ENCODE assay signal across 9 mouse cellular contexts in genomic region chr1:75244836-75245235, GRCm38 (mm10). TPM values are rescaled to one million over a fixed set of nuclear protein-coding genes. Genes with fewer than 3 reads are reported as not detected.
DNase-seq lines count a peak whose midpoint lies in the region; ATAC-seq and TF ChIP-seq lines count a peak whose summit lies in the region.
"Had no signal": no experiment of that assay in that cellular context is flagged by ENCODE, and none has a peak within 500 bp of the region (broad histone marks: within the 10 kb centered on the region; RNA-seq: fewer than 3 reads in every experiment).

No protein-coding gene starts in this region.

- 14% methylated on average over 4 of the region's 4 CpGs for WGBS in neural tube, embryonic 11.5 days
- 12% methylated on average over 4 of the region's 4 CpGs for WGBS in forebrain, embryonic 14.5 days
- 35% methylated on average over 4 of the region's 4 CpGs for WGBS in kidney, adult 2 months
- 19% methylated on average over 4 of the region's 4 CpGs for WGBS in lung, embryonic 14.5 days

- no peak overlapping the region for H3K4me2 ChIP-seq in neural tube, embryonic 11.5 days (ENCODE audit: low read depth)
- no peak overlapping the region for H3K4me2 ChIP-seq in forebrain, embryonic 14.5 days (ENCODE audit: low read length)
- no peak overlapping the region for H3K4me2 ChIP-seq in lung, embryonic 14.5 days

- H3K36me3 ChIP-seq in neural tube, embryonic 11.5 days (ENCODE audit: control insufficient read depth, insufficient read depth, low read length) = no peaks in the 10 kb centered on the region
- H3K36me3 ChIP-seq in forebrain, embryonic 14.5 days (ENCODE audit: control insufficient read depth, insufficient read depth, low read length) = peaks cover 26% of the 10 kb centered on the region
- no peaks in the 10 kb centered on the region; the same call in 1 of the 2 replicates for H3K36me3 ChIP-seq in kidney, adult 2 months (ENCODE audit: control insufficient read depth, insufficient read depth, low read length)
- peaks cover 21% of the 10 kb centered on the region for H3K36me3 ChIP-seq in lung, embryonic 14.5 days (ENCODE audit: insufficient read depth)

- TF ChIP-seq CTCF in kidney, adult 2 months (conservative IDR thresholded peaks at IDR 0.05; ENCODE audit: insufficient read depth, insufficient read length, low read depth, low read length) = no peak
- TF ChIP-seq CTCF in lung, embryonic 14.5 days (IDR thresholded peaks at IDR 0.05; ENCODE audit: low read depth) = no peak

- peak; percentile 46; the same call in 1 of the 2 replicates for ATAC-seq in neural tube, embryonic 11.5 days (ENCODE audit: insufficient read depth, low FRiP score, low TSS enrichment)
- peak; percentile 88 for ATAC-seq in forebrain, embryonic 14.5 days
- ATAC-seq in lung, embryonic 14.5 days (ENCODE audit: insufficient read depth) = peak; percentile 55; the same call in 1 of the 2 replicates

- no peaks in the 10 kb centered on the region for H3K9me3 ChIP-seq in neural tube, embryonic 11.5 days (ENCODE audit: control insufficient read depth, low read length)
- no peaks in the 10 kb centered on the region for H3K9me3 ChIP-seq in forebrain, embryonic 14.5 days (replicated peaks; ENCODE audit: control insufficient read depth, low read length)
- H3K9me3 ChIP-seq in lung, embryonic 14.5 days (ENCODE audit: low read depth, low read length) = no peaks in the 10 kb centered on the region

- H3K4me3 ChIP-seq in neural tube, embryonic 11.5 days (ENCODE audit: low read depth, low read length) = no peak overlapping the region
- no peak overlapping the region for H3K4me3 ChIP-seq in forebrain, embryonic 14.5 days (ENCODE audit: low read depth, low read length)
- H3K4me3 ChIP-seq in kidney, adult 2 months (ENCODE audit: insufficient read depth, low read depth, low read length) = no peak overlapping the region
- H3K4me3 ChIP-seq in lung, embryonic 14.5 days (ENCODE audit: low read depth, low read length) = no peak overlapping the region
- H3K4me3 ChIP-seq: myocyte had no signal

- TF ChIP-seq POLR2A in kidney, adult 2 months (IDR thresholded peaks at IDR 0.05; ENCODE audit: low read depth, low read length) = no peak

- no peaks in the 10 kb centered on the region for H3K27me3 ChIP-seq in neural tube, embryonic 11.5 days (ENCODE audit: control insufficient read depth, insufficient read depth, low read length)
- no peaks in the 10 kb centered on the region for H3K27me3 ChIP-seq in forebrain, embryonic 14.5 days (replicated peaks; ENCODE audit: control insufficient read depth, insufficient read depth, low read length)
- no peaks in the 10 kb centered on the region for H3K27me3 ChIP-seq in kidney, adult 2 months (replicated peaks; ENCODE audit: control insufficient read depth, insufficient read depth, low read length)
- no peaks in the 10 kb centered on the region for H3K27me3 ChIP-seq in lung, embryonic 14.5 days (ENCODE audit: insufficient read depth, low read length)

- H3K27ac ChIP-seq in neural tube, embryonic 11.5 days (ENCODE audit: low read depth, low read length) = no peak overlapping the region
- no peak overlapping the region for H3K27ac ChIP-seq in forebrain, embryonic 14.5 days (ENCODE audit: low read depth, low read length)
- no peak overlapping the region for H3K27ac ChIP-seq in kidney, adult 2 months (ENCODE audit: insufficient read depth, low read depth, low read length)
- no peak overlapping the region for H3K27ac ChIP-seq in lung, embryonic 14.5 days (ENCODE audit: low read depth)

- peak; percentile 62 for DNase-seq in neural tube, embryonic 11.5 days (ENCODE audit: low spot score)
- DNase-seq in neural tube, embryonic 10.5 days (ENCODE audit: extremely low spot score, low spot score) = no peak
- DNase-seq in brain, adult 2 months (ENCODE audit: low read depth, low spot score) = peak; percentile 92
- DNase-seq in forebrain, embryonic 14.5 days (ENCODE audit: low spot score) = peak; percentile 88
- peak; percentile 71 for DNase-seq in kidney, adult 2 months
- DNase-seq in lung, embryonic 14.5 days = peak; percentile 81
- peak; percentile 69 for DNase-seq in retina, postnatal 7 days (ENCODE audit: low read depth, low spot score)
- DNase-seq in urinary bladder, postnatal 14 days (ENCODE audit: low spot score) = no peak

- H3K4me1 ChIP-seq in neural tube, embryonic 11.5 days (ENCODE audit: control insufficient read depth, insufficient read depth, low read length) = no peaks in the 10 kb centered on the region
- peaks cover 8% of the 10 kb centered on the region; the same call in 1 of the 2 replicates for H3K4me1 ChIP-seq in forebrain, embryonic 14.5 days (ENCODE audit: control insufficient read depth, insufficient read depth, low read length)
- H3K4me1 ChIP-seq in kidney, adult 2 months (ENCODE audit: control insufficient read depth, insufficient read depth, low read length) = no peaks in the 10 kb centered on the region
- H3K4me1 ChIP-seq in lung, embryonic 14.5 days (ENCODE audit: insufficient read depth) = peaks cover 7% of the 10 kb centered on the region; the same call in 1 of the 2 replicates

- no peak overlapping the region for H3K9ac ChIP-seq in neural tube, embryonic 11.5 days (ENCODE audit: low read length)
- H3K9ac ChIP-seq in forebrain, embryonic 14.5 days (ENCODE audit: low read length) = no peak overlapping the region
- no peak overlapping the region for H3K9ac ChIP-seq in lung, embryonic 14.5 days

RNA-seq across cellular contexts. Expression of gene Dnajb2, which starts 8.6 kb away (rescaled TPM):
- polyA plus RNA-seq in neural tube, embryonic 11.5 days (2014; fragmentation: Nextera tagmentation; extraction: Ambion mirVana) = 20.5 and 21.9 TPM in 2 replicates
- 21.5 and 24.3 TPM in 2 replicates for polyA plus RNA-seq in forebrain, embryonic 14.5 days (2014; fragmentation: Nextera tagmentation; extraction: Ambion mirVana)
- polyA plus RNA-seq in kidney, adult 2 months (2012; rRNA removed) = 41.1 and 42.6 TPM in 2 replicates
- 14.1 and 16.9 TPM in 2 replicates for polyA plus RNA-seq in lung, embryonic 14.5 days (2014; fragmentation: Nextera tagmentation; extraction: Ambion mirVana)

RNA-seq across cellular contexts. Expression of gene A630095N17Rik, which starts 12.9 kb away (rescaled TPM):
- polyA plus RNA-seq in neural tube, embryonic 11.5 days (2014; fragmentation: Nextera tagmentation; extraction: Ambion mirVana) = not detected in 2 replicates
- polyA plus RNA-seq in forebrain, embryonic 14.5 days (2014; fragmentation: Nextera tagmentation; extraction: Ambion mirVana) = not detected in 2 replicates
- not detected in 2 replicates for polyA plus RNA-seq in kidney, adult 2 months (2012; rRNA removed)
- polyA plus RNA-seq in lung, embryonic 14.5 days (2014; fragmentation: Nextera tagmentation; extraction: Ambion mirVana) = not detected in 2 replicates

RNA-seq across cellular contexts. Expression of gene Ptprn, which starts 19.5 kb away (rescaled TPM):
- 4.4 and 6.0 TPM in 2 replicates for polyA plus RNA-seq in neural tube, embryonic 11.5 days (2014; fragmentation: Nextera tagmentation; extraction: Ambion mirVana)
- polyA plus RNA-seq in forebrain, embryonic 14.5 days (2014; fragmentation: Nextera tagmentation; extraction: Ambion mirVana) = 5.1 and 8.0 TPM in 2 replicates
- 0.53 and 0.81 TPM in 2 replicates for polyA plus RNA-seq in kidney, adult 2 months (2012; rRNA removed)
- polyA plus RNA-seq in lung, embryonic 14.5 days (2014; fragmentation: Nextera tagmentation; extraction: Ambion mirVana) = 0.21 and 0.37 TPM in 2 replicates

RNA-seq across cellular contexts. Expression of gene Tuba4a, which starts 25.2 kb away (rescaled TPM):
- 17.6 and 18.0 TPM in 2 replicates for polyA plus RNA-seq in neural tube, embryonic 11.5 days (2014; fragmentation: Nextera tagmentation; extraction: Ambion mirVana)
- polyA plus RNA-seq in forebrain, embryonic 14.5 days (2014; fragmentation: Nextera tagmentation; extraction: Ambion mirVana) = 14.3 and 21.3 TPM in 2 replicates
- polyA plus RNA-seq in kidney, adult 2 months (2012; rRNA removed) = 213 and 301 TPM in 2 replicates
- 21.3 and 25.3 TPM in 2 replicates for polyA plus RNA-seq in lung, embryonic 14.5 days (2014; fragmentation: Nextera tagmentation; extraction: Ambion mirVana)

RNA-seq across cellular contexts. Expression of gene Resp18, which starts 33.4 kb away (rescaled TPM):
- 30.9 and 35.0 TPM in 2 replicates for polyA plus RNA-seq in neural tube, embryonic 11.5 days (2014; fragmentation: Nextera tagmentation; extraction: Ambion mirVana)
- 62.4 and 68.1 TPM in 2 replicates for polyA plus RNA-seq in forebrain, embryonic 14.5 days (2014; fragmentation: Nextera tagmentation; extraction: Ambion mirVana)
- 0.24 and 0.41 TPM in 2 replicates for polyA plus RNA-seq in kidney, adult 2 months (2012; rRNA removed)
- polyA plus RNA-seq in lung, embryonic 14.5 days (2014; fragmentation: Nextera tagmentation; extraction: Ambion mirVana) = not detected in 2 replicates
- polyA plus RNA-seq: myocyte had no signal

Comparison
In these comparisons a context has a peak if more than half of its experiments do, and no peak if none do; other contexts are left out.
1. DNase-seq: peak in neural tube, embryonic 11.5 days (single experiment), brain, adult 2 months (single experiment), forebrain, embryonic 14.5 days (single experiment), kidney, adult 2 months (single experiment), lung, embryonic 14.5 days (single experiment) and retina, postnatal 7 days (single experiment); none in neural tube, embryonic 10.5 days (single experiment) and urinary bladder, postnatal 14 days (single experiment).
2. Peak in every context shown above with its lines, with median percentiles within 50 percentile points of each other: ATAC-seq.